Mouse (Mus musculus) lung, embryonic 14.5 days (tissue): Measurements from ENCODE around the gene Anapc2. TPM values are rescaled to one million over a fixed set of nuclear protein-coding genes. Genes with fewer than 3 reads are reported as not detected.
"Not testable (repeated sequence)": the region's sequence is repeated elsewhere in the genome, so short reads cannot be mapped to it uniquely, and the experiment has no call there.

Source experiments
- ATAC-seq: fragments of 200-750 bp; cut with Nextera tagmentation; 2 replicates; pipeline ENCODE4 v1.8.0; 2017; ENCODE audit warnings: mild to moderate bottlenecking, moderate TSS enrichment, moderate library complexity; ENCODE audit not compliant: insufficient read depth
- DNase-seq: peaks from one replicate; pipeline ENCODE4 v3.0.0-alpha.2; 2015
- H3K27ac ChIP-seq: fragments of 300-500 bp; sonication (generic); 2 replicates; pipeline ENCODE4 v1.5.1; 2014; ENCODE audit warnings: low read depth, mild to moderate bottlenecking, moderate library complexity
- H3K27me3 ChIP-seq: fragments of 300-500 bp; sonication (generic); 2 replicates; pipeline ENCODE4 v1.6.1; 2014; ENCODE audit warnings: low read length, control low read depth; ENCODE audit not compliant: insufficient read depth
- H3K36me3 ChIP-seq: fragments of 300-500 bp; sonication (generic); 2 replicates; pipeline ENCODE4 v1.6.1; 2014; ENCODE audit warnings: control low read depth; ENCODE audit not compliant: insufficient read depth
- H3K4me1 ChIP-seq: fragments of 300-500 bp; sonication (generic); 2 replicates; pipeline ENCODE4 v1.6.1; 2014; ENCODE audit warnings: antibody characterized with exemption, control low read depth; ENCODE audit not compliant: insufficient read depth
- H3K4me2 ChIP-seq: fragments of 300-500 bp; sonication (generic); 2 replicates; pipeline ENCODE4 v1.6.1; 2014; ENCODE audit warnings: mild to moderate bottlenecking
- H3K4me3 ChIP-seq: fragments of 300-500 bp; sonication (generic); 2 replicates; pipeline ENCODE4 v1.5.1; 2014; ENCODE audit warnings: low read depth, low read length
- H3K9ac ChIP-seq: fragments of 300-500 bp; sonication (generic); 2 replicates; pipeline ENCODE4 v1.6.1; 2014
- H3K9me3 ChIP-seq: fragments of 300-500 bp; sonication (generic); 2 replicates; pipeline ENCODE4 v1.6.1; 2016; ENCODE audit warnings: low read depth, low read length, control low read depth
- CTCF ChIP-seq: IDR thresholded peaks from 2 replicates; pipeline ENCODE4 v1.5.1; 2016; ENCODE audit warnings: antibody characterized with exemption, low read depth
- WGBS: fragments of 180-500 bp; shearing (Covaris S2); extraction: QIAGEN DNeasy Blood & Tissue Kit; methylation state at CpG from one replicate; pipeline ENCODE4 v1.1.7; 2014; 5-methylcytosine and 5-hydroxymethylcytosine counted together
- polyA plus RNA-seq: library from polyadenylated mRNA; unstranded; fragments of >200 nt; fragmentation: Nextera tagmentation; extraction: Ambion mirVana; gene quantifications from 2 replicates; pipeline ENCODE4 v1.2.1, GENCODE M21; 2014

The Anapc2 gene
- polyA plus RNA-seq, 1 experiment from 2014 or later: 119 TPM

GRCm38 (mm10) chr2:25255284-25255779 lies 16.9 kb upstream of the Anapc2 start, which contains the start of gene Tmem203:
Gene Tmem203, plus strand, starts transcription at chr2:25255439.
- Histone ChIP-seq H3K4me3 (peak within 1 kb of the TSS; percentile 99), H3K9ac (peak within 1 kb of the TSS; percentile 87), H3K4me2 (peak within 1 kb of the TSS; percentile 97), H3K4me1 (peaks cover 8% of the 10 kb centered on the region; the same call in 1 of the 2 replicates), H3K36me3 (peaks cover 10% of the 10 kb centered on the region; the same call in 1 of the 2 replicates), H3K27me3 (no peaks in the 10 kb centered on the region), H3K9me3 (no peaks in the 10 kb centered on the region), H3K27ac (peak within 1 kb of the TSS; percentile 80)
- DNase-seq (peak; percentile 87), ATAC-seq (peak; percentile 90)
- no peak for TF ChIP-seq CTCF
- 0% methylated on average over 39 of the region's 39 CpGs for WGBS

- WGBS: 55% methylated on average over 12 of the region's 12 CpGs
- TF ChIP-seq CTCF: peak; percentile 47
- ATAC-seq, H3K27me3 ChIP-seq, H3K9me3 ChIP-seq, H3K36me3 ChIP-seq, H3K4me1 ChIP-seq, H3K27ac ChIP-seq: not testable (repeated sequence)
- H3K4me3 ChIP-seq: peak overlapping the region; percentile 99
- peak; percentile 68 for DNase-seq
- H3K4me2 ChIP-seq: peak overlapping the region; percentile 97
- H3K9ac ChIP-seq: peak overlapping the region; percentile 87
Observed at GRCm38 (mm10) chr2:25256443-25257109, 15.7 kb upstream of the Anapc2 start.

- not testable (repeated sequence) for H3K27ac ChIP-seq, H3K9ac ChIP-seq, DNase-seq, H3K36me3 ChIP-seq, H3K4me3 ChIP-seq, H3K4me2 ChIP-seq, H3K9me3 ChIP-seq, H3K27me3 ChIP-seq, H3K4me1 ChIP-seq, ATAC-seq
- 80% methylated on average over 5 of the region's 5 CpGs for WGBS
Observed at GRCm38 (mm10) chr2:25257250-25257649, 15.0 kb upstream of the Anapc2 start.

DNA sequence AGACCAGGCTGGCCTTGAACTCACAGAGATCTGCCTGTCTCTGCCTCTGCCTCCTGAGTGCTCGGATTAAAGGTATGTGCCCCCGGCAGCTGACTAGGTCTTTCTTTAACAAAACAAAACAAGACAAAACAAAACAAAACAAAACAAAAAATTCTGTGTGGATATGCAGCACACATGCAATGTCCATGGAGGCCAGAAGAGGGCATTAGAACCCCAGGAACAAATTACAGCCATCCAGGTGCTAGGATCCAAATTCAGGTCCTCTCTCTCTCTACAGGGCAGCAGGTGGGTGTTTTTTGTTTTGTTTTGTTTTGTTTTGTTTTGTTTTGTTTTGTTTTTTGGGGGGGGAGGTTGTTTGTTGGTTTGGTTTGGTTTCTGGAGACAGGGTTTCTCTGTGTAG lies 13.4 kb upstream of the Anapc2 start:
- Histone ChIP-seq H3K4me2 (no peak overlapping the region), H3K36me3 (no peaks in the 10 kb centered on the region), H3K9me3 (no peaks in the 10 kb centered on the region), H3K27ac (no peak overlapping the region), H3K4me1 (peaks cover 8% of the 10 kb centered on the region; the same call in 1 of the 2 replicates), H3K9ac (no peak overlapping the region), H3K27me3 (peaks cover 9% of the 10 kb centered on the region), H3K4me3 (no peak overlapping the region)
- WGBS: 53% methylated on average over 2 of the region's 2 CpGs
- peak; percentile 47 for TF ChIP-seq CTCF
- ATAC-seq (no peak), DNase-seq (no peak)

- Histone ChIP-seq H3K27me3 (peaks cover 16% of the 10 kb centered on the region), H3K36me3 (no peaks in the 10 kb centered on the region), H3K9ac (no peak overlapping the region; the same call in 1 of the 2 replicates), H3K4me3 (peak overlapping the region; percentile 74), H3K27ac (no peak overlapping the region), H3K4me1 (no peaks in the 10 kb centered on the region), H3K4me2 (peak overlapping the region; percentile 100), H3K9me3 (no peaks in the 10 kb centered on the region)
- DNase-seq (no peak), ATAC-seq (peak; percentile 9; the same call in 1 of the 2 replicates)
- no peak for TF ChIP-seq CTCF
- 44% methylated on average over 12 of the region's 12 CpGs for WGBS
Observed at GRCm38 (mm10) chr2:25261870-25262269, 10.4 kb upstream of the Anapc2 start.

DNA sequence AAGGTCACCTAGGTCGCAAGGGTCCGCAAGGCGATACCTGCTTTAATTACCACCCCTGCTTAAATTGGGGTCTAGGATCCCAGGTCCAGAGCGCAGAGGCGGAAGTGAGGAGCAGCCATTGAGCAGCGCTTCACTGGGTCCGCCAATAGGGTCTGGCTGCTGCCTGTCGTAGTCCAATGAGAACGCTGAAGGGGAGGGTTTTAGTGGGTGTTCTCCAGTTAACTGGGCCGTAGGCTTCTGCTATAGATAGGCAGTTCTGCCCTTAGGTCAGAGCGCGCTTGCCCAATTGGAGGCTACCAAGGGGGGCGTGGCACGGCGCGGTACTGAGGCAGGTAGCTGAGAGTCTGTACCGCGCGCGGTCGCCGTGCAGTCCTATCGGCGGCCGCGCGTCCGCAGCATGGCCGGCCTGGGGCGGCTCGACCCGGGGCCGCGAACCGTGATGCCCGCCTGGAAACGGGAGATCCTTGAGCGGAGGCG lies 9.9 kb upstream of the Anapc2 start, which contains the start of gene Tprn:
Tprn (plus strand) TSS at position 328 of the 477 bp plus-strand sequence.
- Histone ChIP-seq H3K9ac (peak within 1 kb of the TSS; percentile 54), H3K36me3 (no peaks in the 10 kb centered on the region), H3K4me1 (no peaks in the 10 kb centered on the region), H3K4me3 (peak within 1 kb of the TSS; percentile 74), H3K27ac (no peak within 1 kb of the TSS), H3K4me2 (peak within 1 kb of the TSS; percentile 100), H3K9me3 (no peaks in the 10 kb centered on the region), H3K27me3 (peaks cover 16% of the 10 kb centered on the region)
- DNase-seq: peak; percentile 97
- TF ChIP-seq CTCF: no peak
- peak; percentile 99 for ATAC-seq
- under 1% methylated on average over 39 of the region's 39 CpGs for WGBS
